Mouse (Mus musculus): ENCODE results near the gene 4933400A11Rik. TPM values are rescaled to one million over a fixed set of nuclear protein-coding genes. Genes with fewer than 3 reads are reported as not detected.
A peak's percentile ranks its signal among the peaks of the same experiment; 100 is the strongest.

4933400A11Rik gene
- not detected in 2 replicates for polyA plus RNA-seq (2012; rRNA removed)

- no peak for DNase-seq (ENCODE audit: low read depth)
- TF ChIP-seq POLR2A (IDR thresholded peaks at IDR 0.05; ENCODE audit: borderline replicate concordance, extremely low read depth, insufficient read depth, insufficient read length, poor library complexity, severe bottlenecking) (no peak), CTCF (IDR thresholded peaks at IDR 0.05; ENCODE audit: borderline replicate concordance, extremely low read depth, insufficient read depth, insufficient read length) (no peak)
Measured at GRCm38 (mm10) chrX:169779535-169779934, at the start of gene 4933400A11Rik. Gene 4933400A11Rik (minus strand): TSS chrX:169779635.

GRCm38 (mm10) chrX:169828136-169828535, 48.7 kb upstream of the 4933400A11Rik start:
- TF ChIP-seq CTCF (IDR thresholded peaks at IDR 0.05; ENCODE audit: borderline replicate concordance, extremely low read depth, insufficient read depth, insufficient read length) (no peak), POLR2A (IDR thresholded peaks at IDR 0.05; ENCODE audit: borderline replicate concordance, extremely low read depth, insufficient read depth, insufficient read length, poor library complexity, severe bottlenecking) (no peak)

GRCm38 (mm10) chrX:169827720-169828119, 48.3 kb upstream of the 4933400A11Rik start:
- DNase-seq (ENCODE audit: low read depth), result no peak
- no peak for TF ChIP-seq POLR2A (IDR thresholded peaks at IDR 0.05; ENCODE audit: borderline replicate concordance, extremely low read depth, insufficient read depth, insufficient read length, poor library complexity, severe bottlenecking)

More at GRCm38 (mm10) chrX:169828136-169828535, 48.7 kb upstream of the 4933400A11Rik start:
- DNase-seq (ENCODE audit: low read depth), result peak; percentile 56

GRCm38 (mm10) chrX:169826947-169827346, 47.5 kb upstream of the 4933400A11Rik start:
- peak; percentile 90 for DNase-seq (ENCODE audit: low read depth)
- TF ChIP-seq POLR2A (IDR thresholded peaks at IDR 0.05; ENCODE audit: borderline replicate concordance, extremely low read depth, insufficient read depth, insufficient read length, poor library complexity, severe bottlenecking) (no peak), CTCF (IDR thresholded peaks at IDR 0.05; ENCODE audit: borderline replicate concordance, extremely low read depth, insufficient read depth, insufficient read length) (no peak)

GRCm38 (mm10) chrX:169813673-169814072, 34.2 kb upstream of the 4933400A11Rik start:
- TF ChIP-seq POLR2A (IDR thresholded peaks at IDR 0.05; ENCODE audit: borderline replicate concordance, extremely low read depth, insufficient read depth, insufficient read length, poor library complexity, severe bottlenecking), result no peak
- no peak for TF ChIP-seq CTCF (IDR thresholded peaks at IDR 0.05; ENCODE audit: borderline replicate concordance, extremely low read depth, insufficient read depth, insufficient read length)
- DNase-seq (ENCODE audit: low read depth), result no peak

- no peak for DNase-seq (ENCODE audit: low read depth)
- no peak for TF ChIP-seq CTCF (IDR thresholded peaks at IDR 0.05; ENCODE audit: borderline replicate concordance, extremely low read depth, insufficient read depth, insufficient read length)
- no peak for TF ChIP-seq POLR2A (IDR thresholded peaks at IDR 0.05; ENCODE audit: borderline replicate concordance, extremely low read depth, insufficient read depth, insufficient read length, poor library complexity, severe bottlenecking)
Measured at GRCm38 (mm10) chrX:169811783-169812182, 32.3 kb upstream of the 4933400A11Rik start.

GRCm38 (mm10) chrX:169811318-169811717, 31.9 kb upstream of the 4933400A11Rik start:
- TF ChIP-seq POLR2A (IDR thresholded peaks at IDR 0.05; ENCODE audit: borderline replicate concordance, extremely low read depth, insufficient read depth, insufficient read length, poor library complexity, severe bottlenecking), result no peak
- no peak for TF ChIP-seq CTCF (IDR thresholded peaks at IDR 0.05; ENCODE audit: borderline replicate concordance, extremely low read depth, insufficient read depth, insufficient read length)

GRCm38 (mm10) chrX:169807744-169808143, 28.3 kb upstream of the 4933400A11Rik start:
- DNase-seq (ENCODE audit: low read depth), result no peak
- no peak for TF ChIP-seq CTCF (IDR thresholded peaks at IDR 0.05; ENCODE audit: borderline replicate concordance, extremely low read depth, insufficient read depth, insufficient read length)
- TF ChIP-seq POLR2A (IDR thresholded peaks at IDR 0.05; ENCODE audit: borderline replicate concordance, extremely low read depth, insufficient read depth, insufficient read length, poor library complexity, severe bottlenecking), result no peak

More at GRCm38 (mm10) chrX:169811318-169811717, 31.9 kb upstream of the 4933400A11Rik start:
- DNase-seq (ENCODE audit: low read depth), result peak; percentile 64

- no peak for DNase-seq (ENCODE audit: low read depth)
- TF ChIP-seq CTCF (IDR thresholded peaks at IDR 0.05; ENCODE audit: borderline replicate concordance, extremely low read depth, insufficient read depth, insufficient read length) (no peak), POLR2A (IDR thresholded peaks at IDR 0.05; ENCODE audit: borderline replicate concordance, extremely low read depth, insufficient read depth, insufficient read length, poor library complexity, severe bottlenecking) (no peak)
Measured at GRCm38 (mm10) chrX:169805791-169806190, 26.4 kb upstream of the 4933400A11Rik start.

GRCm38 (mm10) chrX:169800238-169800637, 20.8 kb upstream of the 4933400A11Rik start:
- TF ChIP-seq POLR2A (IDR thresholded peaks at IDR 0.05; ENCODE audit: borderline replicate concordance, extremely low read depth, insufficient read depth, insufficient read length, poor library complexity, severe bottlenecking) (no peak), CTCF (IDR thresholded peaks at IDR 0.05; ENCODE audit: borderline replicate concordance, extremely low read depth, insufficient read depth, insufficient read length) (no peak)
- DNase-seq (ENCODE audit: low read depth), result peak; percentile 51

GRCm38 (mm10) chrX:169798987-169799680, 19.7 kb upstream of the 4933400A11Rik start:
- DNase-seq (ENCODE audit: low read depth), result peak; percentile 71

GRCm38 (mm10) chrX:169797148-169797547, 17.7 kb upstream of the 4933400A11Rik start:
- DNase-seq (ENCODE audit: low read depth), result no peak
- no peak for TF ChIP-seq POLR2A (IDR thresholded peaks at IDR 0.05; ENCODE audit: borderline replicate concordance, extremely low read depth, insufficient read depth, insufficient read length, poor library complexity, severe bottlenecking)
- no peak for TF ChIP-seq CTCF (IDR thresholded peaks at IDR 0.05; ENCODE audit: borderline replicate concordance, extremely low read depth, insufficient read depth, insufficient read length)

More at GRCm38 (mm10) chrX:169798987-169799680, 19.7 kb upstream of the 4933400A11Rik start:
- TF ChIP-seq POLR2A (IDR thresholded peaks at IDR 0.05; ENCODE audit: borderline replicate concordance, extremely low read depth, insufficient read depth, insufficient read length, poor library complexity, severe bottlenecking) (no peak), CTCF (IDR thresholded peaks at IDR 0.05; ENCODE audit: borderline replicate concordance, extremely low read depth, insufficient read depth, insufficient read length) (peak; percentile 36; the same call in 1 of the 2 replicates)
